Mouse (Mus musculus) thymus, postnatal 0 days (tissue): ENCODE data around the gene Hectd4. TPM values are rescaled to one million over a fixed set of nuclear protein-coding genes. Genes with fewer than 3 reads are reported as not detected.
A peak's percentile ranks its signal among the peaks of the same experiment; 100 is the strongest.

Source experiments
- DNase-seq: peaks from one replicate; pipeline ENCODE4 v3.0.0-alpha.2; 2015; ENCODE audit warnings: low spot score
- polyA plus RNA-seq: library from polyadenylated mRNA; unstranded; fragments of >200 nt; fragmentation: Nextera tagmentation; extraction: Ambion mirVana; gene quantifications from 2 replicates; pipeline ENCODE4 v1.2.1, GENCODE M21; 2015

The Hectd4 gene
- polyA plus RNA-seq, 1 experiment from 2014 or later, result 4.9 TPM

DNA sequence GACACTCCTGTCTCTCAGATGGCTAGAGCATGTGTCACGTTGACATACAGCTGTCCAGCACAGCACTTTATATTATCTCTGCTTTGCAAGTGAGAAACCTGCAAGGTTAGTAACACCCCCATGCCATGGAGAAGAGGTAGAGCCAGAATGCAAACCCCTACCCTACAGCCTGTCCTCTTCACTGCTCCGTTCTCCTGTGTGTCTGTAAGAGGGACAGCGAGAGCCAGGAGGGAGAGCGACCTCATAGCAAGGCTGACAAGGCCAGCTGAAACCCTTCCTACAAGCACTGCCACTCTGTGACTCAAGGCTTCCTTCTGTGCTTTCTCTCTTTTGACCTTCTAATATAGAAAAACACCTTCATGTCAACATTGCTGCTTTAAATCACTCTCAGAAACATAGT is 60.4 kb downstream of the Hectd4 start:
- DNase-seq, result no peak

GRCm38 (mm10) chr5:121283051-121283450 is 63.0 kb downstream of the Hectd4 start:
- no peak for DNase-seq

GRCm38 (mm10) chr5:121284816-121285215 is 64.8 kb downstream of the Hectd4 start:
- no peak for DNase-seq

DNA sequence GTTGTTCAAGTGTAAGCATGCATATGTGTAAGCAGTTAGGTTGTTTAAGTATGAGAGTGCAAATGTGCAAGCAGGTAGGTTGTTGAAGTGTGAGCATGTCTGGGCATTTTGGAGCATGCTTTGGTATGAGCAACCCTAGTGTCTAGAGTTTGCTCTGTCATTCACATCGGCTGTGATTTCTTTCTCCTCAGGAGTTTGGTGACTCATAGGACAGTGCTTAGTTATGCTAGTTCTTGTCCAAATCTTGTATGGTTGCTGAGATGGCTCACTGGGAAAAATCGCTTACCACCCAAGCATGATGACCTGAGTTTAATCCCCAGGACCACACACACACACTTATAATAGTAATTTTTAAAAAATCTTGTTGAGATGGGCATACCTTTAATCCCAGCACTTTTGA is 67.2 kb downstream of the Hectd4 start:
- no peak for DNase-seq

DNA sequence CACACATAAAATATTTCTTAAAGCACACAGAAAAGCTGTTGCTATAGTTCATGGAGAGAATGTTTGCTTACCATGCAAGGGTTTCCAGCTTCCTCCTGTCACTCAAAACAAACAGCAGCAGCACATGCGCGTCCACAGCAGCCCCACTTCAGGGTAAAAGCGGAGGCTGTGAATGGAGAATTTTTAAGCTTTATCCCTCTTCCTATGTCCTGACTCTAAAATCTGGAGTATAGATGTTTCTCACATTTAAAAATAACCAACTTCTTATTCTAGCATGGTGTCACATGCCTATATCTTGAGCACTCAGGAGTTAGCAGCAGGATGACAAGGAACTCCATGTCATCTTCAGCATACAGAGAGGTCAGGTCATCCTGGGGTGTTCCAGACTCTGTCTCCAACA is 70.3 kb downstream of the Hectd4 start:
- DNase-seq, result no peak

DNA sequence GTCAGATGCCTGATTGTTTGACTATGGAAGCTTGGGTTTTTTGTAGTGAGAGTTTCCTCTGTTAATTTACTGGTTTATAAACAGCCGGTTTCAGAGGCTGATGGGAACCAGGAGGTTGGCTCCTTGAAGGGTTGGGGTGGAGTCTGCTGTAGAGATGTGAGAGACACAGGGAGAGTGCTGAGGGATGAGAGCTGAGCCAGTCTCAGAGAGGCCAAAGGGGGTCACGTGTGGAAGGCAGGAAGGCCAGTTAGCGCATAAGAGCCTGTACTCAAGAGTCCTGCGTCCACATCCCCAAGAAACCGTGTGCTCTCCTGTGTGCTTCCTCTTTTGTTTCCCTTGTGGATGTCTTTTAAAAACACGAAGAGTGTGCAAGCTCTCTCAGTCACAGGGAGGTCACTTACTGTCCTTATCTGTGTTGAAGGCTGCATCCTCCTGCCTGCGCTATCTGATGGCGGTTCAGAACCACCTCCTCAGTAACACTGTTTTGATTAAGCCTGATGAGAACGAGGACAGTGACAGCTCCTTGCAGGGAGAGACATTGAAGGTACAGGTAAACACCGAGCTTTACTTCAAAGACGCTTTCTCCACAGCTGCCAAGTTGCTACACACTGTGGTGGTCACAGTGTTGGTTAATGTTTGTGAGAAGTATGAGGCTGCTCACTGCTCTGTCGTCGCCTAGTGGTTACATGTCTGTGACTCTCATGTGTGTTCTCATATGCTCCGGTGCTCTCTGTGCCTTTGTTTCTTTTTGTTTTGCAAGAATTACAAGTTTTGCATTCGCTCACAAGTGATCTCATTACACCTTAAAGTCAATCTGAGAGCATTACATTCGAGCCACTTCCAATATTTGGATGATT is 72.5 kb downstream of the Hectd4 start:
- DNase-seq, result no peak

DNA sequence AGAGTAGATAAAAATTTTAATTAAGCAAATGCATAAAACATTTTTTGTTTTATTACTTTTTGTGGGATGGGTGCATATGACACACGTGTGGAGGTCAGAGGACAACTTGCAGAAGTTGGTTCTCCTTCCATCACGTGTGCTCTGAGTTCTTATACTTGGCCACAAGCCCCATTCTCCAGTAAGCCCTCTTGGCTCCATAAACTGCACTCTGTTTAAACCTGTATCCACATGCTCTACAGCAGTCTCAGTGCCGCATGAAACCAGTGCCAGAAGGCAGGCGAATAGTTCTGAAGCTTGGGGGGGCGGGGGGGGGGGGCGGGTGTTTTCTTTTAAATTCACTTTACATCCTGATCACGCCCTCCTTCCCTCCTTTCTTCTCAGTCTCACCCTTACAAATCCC is 85.0 kb downstream of the Hectd4 start:
- no peak for DNase-seq

DNA sequence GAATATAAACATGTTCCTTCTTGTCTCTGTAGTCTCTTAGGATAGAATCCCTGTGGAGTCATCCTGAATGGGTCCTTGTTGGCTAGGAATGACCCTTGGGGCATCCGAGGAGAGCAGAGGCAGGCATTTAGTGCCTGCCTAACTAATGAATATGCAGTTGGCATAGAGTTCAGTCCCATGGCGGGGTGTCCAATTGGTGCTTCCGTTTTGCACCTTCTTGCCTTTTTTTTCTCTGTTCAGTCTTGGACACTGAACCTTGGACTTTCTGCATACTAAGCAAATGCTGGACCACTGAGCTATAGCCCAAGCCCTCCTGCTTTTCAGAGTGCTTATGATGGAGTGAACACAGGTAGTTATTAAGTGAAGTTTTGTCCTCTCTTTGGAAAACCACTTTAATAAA is 87.6 kb downstream of the Hectd4 start:
- no peak for DNase-seq

GRCm38 (mm10) chr5:121311576-121311975 is 91.6 kb downstream of the Hectd4 start:
- no peak for DNase-seq

- DNase-seq, result no peak
Observed at GRCm38 (mm10) chr5:121313764-121314474, 93.9 kb downstream of the Hectd4 start.

DNA sequence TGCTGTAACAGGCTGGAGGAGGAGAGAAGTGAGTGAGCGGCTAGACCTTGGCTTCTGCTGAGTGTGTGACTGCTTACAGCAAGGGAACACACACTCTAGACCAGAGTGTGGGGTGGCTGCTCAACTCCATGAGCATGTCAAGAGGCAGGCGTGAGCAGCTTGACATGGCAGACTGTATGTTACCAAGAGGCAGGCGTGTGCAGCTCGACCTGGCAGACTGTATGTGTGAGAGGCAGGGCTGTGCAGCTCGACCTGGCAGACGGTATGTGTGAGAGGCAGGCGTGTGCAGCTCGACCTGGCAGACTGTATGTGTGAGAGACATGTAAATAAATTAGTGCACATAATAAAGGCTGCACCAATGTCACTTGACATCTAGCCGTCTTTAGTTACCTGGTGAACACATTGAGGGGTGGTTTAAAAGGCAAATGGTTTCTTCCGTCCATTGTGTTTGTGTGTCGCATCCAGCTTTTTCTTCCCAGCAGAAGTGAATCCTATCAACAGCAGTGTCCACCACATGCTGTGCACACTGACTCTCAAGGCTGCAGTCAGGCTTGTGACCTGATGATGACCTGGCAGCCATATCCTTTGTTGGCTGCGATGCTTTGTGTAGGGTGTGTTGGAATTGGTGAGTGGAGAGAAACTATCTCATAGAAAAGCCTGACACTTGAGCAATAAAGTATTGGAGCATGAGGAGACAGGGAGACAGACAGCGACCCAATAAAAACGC is 106.2 kb downstream of the Hectd4 start:
- no peak for DNase-seq

DNA sequence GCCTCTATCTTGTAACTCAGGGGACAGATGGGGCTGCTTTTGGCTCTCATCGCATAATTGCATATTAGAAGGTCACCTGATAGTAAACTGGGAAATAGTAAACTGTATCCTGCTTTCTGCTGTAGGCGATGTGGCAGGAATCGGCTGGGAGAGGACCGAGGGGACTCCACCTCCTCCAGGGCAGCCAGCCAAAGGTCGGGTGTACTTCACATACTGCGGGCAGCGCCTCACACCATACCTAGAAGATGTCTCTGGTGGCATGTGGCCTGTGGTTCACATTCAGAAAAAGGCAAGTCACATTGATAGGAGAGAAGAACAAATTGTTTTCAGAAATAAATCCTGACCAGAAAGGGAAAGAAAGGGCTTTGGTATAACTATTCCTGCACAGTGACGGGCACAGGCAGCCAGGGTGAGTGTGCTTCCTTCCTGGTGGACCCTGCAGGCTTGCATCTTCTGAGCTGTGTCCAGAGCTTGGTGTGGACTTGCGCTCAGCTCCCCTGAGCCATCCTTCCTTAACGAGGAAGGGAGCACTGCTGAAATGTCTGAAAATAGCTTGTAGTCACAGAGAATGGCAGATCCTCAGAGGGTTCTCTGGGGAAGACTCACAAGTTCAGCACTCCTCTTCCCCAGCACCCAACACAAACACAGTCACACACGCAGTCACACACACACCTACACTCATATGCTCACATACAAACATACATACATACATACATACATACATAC is 109.5 kb downstream of the Hectd4 start:
- no peak for DNase-seq

DNA sequence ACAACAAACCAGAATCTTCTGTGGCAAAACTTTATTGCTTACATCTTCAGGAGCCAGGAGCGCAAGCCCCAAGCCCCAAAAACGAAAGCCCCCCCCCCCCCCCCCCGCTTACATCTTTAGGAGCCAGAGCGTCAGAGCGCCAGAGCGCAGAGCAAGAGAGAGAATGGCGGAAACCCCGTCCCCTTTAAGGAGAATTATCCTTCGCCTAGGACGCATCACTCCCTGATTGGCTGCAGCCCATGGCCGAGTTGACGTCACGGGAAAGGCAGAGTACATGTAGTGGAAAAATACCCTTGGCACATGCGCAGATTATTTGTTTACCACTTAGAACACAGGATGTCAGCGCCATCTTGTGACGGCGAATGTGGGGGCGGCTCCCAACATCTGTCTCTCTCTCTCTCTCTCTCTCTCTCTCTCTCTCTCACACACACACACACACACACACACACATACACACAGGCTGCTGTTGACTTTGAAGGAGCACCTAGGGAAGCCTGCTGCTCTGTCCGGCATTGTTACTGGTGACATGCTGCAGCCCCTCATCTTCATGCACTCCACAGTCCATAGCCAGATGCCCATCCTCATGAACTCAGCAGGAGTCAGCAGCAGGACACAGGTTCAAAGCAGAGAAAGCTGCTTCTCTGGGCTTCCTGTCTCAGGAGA is 110.3 kb downstream of the Hectd4 start:
- peak; percentile 33 for DNase-seq

GRCm38 (mm10) chr5:121331731-121332130 is 111.7 kb downstream of the Hectd4 start:
- DNase-seq, result no peak

DNA sequence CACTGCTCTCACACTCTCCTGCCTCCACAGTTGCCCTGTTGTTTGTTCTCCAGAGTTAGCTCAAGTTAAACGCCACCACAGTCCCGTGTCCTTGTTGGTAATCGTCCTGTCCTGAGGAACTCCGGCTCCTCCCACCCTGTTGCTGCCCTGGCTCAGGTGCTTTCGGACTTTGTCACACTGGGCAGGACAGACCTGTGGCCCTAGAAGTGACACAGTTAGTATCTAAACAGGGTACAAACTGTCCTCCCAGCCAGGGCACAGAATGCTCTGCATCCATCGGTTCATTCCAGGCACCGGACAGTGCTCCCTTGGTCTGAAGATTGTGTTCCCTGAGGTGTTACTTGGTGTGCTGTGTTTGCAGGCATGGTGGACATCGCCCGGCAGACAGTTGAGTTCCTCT is 114.0 kb downstream of the Hectd4 start:
- DNase-seq, result no peak

GRCm38 (mm10) chr5:121334454-121334853 is 114.4 kb downstream of the Hectd4 start:
- no peak for DNase-seq

DNA sequence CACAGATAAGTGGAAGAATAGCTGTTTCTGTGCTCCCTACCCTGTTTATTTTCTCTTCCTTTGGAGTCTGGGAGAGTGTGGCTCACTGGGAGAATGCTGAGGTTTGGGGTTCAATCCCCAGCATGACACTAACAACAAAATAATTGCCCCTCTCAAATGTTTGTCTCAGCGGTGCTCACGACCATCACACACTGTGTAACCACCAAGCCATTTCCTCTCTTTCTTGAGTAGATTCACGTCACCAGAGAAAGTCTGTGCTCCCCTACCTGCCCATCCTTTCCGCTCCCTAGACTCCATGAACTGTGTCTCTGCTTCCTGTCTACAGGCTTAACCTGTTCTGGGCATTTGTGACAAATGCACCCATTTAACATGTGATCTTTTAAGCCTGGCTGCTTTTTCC is 115.4 kb downstream of the Hectd4 start:
- DNase-seq, result no peak

DNA sequence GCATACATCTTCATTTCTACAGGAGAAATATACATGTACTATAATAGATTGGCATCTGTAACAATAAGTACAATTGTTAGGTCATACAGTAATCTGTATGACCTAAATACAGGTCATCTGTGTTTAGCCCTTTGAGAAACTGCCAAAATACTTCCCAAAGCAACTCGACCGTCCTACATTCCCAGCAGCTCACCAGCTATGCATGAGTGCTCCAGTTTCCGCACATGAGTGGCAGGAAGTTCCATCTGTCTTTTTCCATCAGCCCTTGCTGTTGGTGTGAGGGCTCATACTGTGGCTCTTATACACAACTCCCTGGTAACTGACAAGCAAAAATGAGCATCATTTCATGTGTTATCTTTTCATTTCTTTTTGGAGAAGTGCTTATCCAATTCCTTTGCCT is 116.0 kb downstream of the Hectd4 start:
- DNase-seq, result no peak

- DNase-seq, result no peak
Observed at GRCm38 (mm10) chr5:121336776-121337175, 116.8 kb downstream of the Hectd4 start.

DNA sequence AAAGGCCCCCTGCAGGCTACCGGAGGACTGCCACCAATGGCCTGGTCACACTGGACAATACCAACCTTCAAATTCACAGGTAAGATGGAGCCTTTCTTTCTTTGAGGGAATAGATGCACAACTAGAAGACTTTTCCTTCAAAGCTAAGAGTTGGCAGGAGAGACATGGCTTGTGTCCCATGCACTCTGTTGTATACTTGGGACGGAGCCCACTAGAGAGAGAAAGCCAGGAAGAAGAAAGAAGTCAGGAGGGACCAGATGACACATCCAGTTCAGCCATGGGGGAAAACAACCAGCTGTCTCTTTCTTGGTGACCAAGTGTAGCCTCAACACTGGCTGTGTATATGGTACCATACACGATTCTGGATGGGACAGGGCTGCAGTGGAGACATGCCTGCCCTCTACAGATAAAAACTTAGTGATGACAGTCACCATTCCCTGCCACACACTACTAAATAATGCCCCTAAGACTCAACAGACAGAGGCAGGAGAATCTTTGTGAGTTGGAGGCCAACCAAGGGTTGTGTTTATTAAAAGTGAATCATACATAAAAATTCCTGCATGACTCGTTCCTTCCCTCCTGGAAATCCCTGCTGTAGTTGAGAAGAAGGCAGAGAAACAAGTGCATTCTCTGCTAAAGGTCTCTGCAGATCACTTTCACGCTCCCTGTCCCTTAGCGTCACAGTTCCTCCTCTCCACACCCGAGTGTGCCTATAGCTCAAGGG is 119.7 kb downstream of the Hectd4 start:
- DNase-seq, result no peak
